Mouse (Mus musculus) midbrain, embryonic 15.5 days (tissue): ENCODE measurements around the gene Rhbdl3. TPM values are rescaled to one million over a fixed set of nuclear protein-coding genes. Genes with fewer than 3 reads are reported as not detected.
"Not testable (repeated sequence)": the region's sequence is repeated elsewhere in the genome, so short reads cannot be mapped to it uniquely, and the experiment has no call there.

Experiments used
- ATAC-seq: fragments of 200-750 bp; cut with Nextera tagmentation; replicated peaks from 2 replicates; pipeline ENCODE4 v1.8.0; 2017; ENCODE audit warnings: moderate TSS enrichment
- H3K27ac ChIP-seq: fragments of 300-500 bp; sonication (generic); 2 replicates; pipeline ENCODE4 v1.5.1; 2015; ENCODE audit warnings: mild to moderate bottlenecking, inconsistent platforms
- H3K27me3 ChIP-seq: fragments of 300-500 bp; sonication (generic); replicated peaks from 2 replicates; pipeline ENCODE4 v1.6.1; 2015; ENCODE audit warnings: inconsistent platforms
- H3K36me3 ChIP-seq: fragments of 300-500 bp; sonication (generic); replicated peaks from 2 replicates; pipeline ENCODE4 v1.6.1; 2015; ENCODE audit warnings: inconsistent platforms
- H3K4me1 ChIP-seq: fragments of 300-500 bp; sonication (generic); 2 replicates; pipeline ENCODE4 v1.6.1; 2015; ENCODE audit warnings: inconsistent platforms
- H3K4me2 ChIP-seq: fragments of 300-500 bp; sonication (generic); 2 replicates; pipeline ENCODE4 v1.6.1; 2015; ENCODE audit warnings: inconsistent platforms, mild to moderate bottlenecking, moderate library complexity
- H3K4me3 ChIP-seq: fragments of 300-500 bp; sonication (generic); 2 replicates; pipeline ENCODE4 v1.5.1; 2015; ENCODE audit warnings: mild to moderate bottlenecking, inconsistent platforms
- H3K9ac ChIP-seq: fragments of 300-500 bp; sonication (generic); 2 replicates; pipeline ENCODE4 v1.6.1; 2015; ENCODE audit warnings: mild to moderate bottlenecking, inconsistent platforms
- H3K9me3 ChIP-seq: fragments of 300-500 bp; sonication (generic); 2 replicates; pipeline ENCODE4 v1.6.1; 2016; ENCODE audit warnings: inconsistent platforms
- WGBS: fragments of 180-500 bp; shearing (Covaris S2); methylation state at CpG from one replicate; pipeline ENCODE4 v1.1.7; 2015; ENCODE audit warnings: mixed read lengths; 5-methylcytosine and 5-hydroxymethylcytosine counted together
- polyA plus RNA-seq: library from polyadenylated mRNA; unstranded; fragments of >200 nt; fragmentation: Nextera tagmentation; extraction: Ambion mirVana; gene quantifications from 2 replicates; pipeline ENCODE4 v1.2.1, GENCODE M21; 2015

Rhbdl3 gene
- polyA plus RNA-seq, 1 experiment from 2014 or later, result 9.2 TPM

DNA sequence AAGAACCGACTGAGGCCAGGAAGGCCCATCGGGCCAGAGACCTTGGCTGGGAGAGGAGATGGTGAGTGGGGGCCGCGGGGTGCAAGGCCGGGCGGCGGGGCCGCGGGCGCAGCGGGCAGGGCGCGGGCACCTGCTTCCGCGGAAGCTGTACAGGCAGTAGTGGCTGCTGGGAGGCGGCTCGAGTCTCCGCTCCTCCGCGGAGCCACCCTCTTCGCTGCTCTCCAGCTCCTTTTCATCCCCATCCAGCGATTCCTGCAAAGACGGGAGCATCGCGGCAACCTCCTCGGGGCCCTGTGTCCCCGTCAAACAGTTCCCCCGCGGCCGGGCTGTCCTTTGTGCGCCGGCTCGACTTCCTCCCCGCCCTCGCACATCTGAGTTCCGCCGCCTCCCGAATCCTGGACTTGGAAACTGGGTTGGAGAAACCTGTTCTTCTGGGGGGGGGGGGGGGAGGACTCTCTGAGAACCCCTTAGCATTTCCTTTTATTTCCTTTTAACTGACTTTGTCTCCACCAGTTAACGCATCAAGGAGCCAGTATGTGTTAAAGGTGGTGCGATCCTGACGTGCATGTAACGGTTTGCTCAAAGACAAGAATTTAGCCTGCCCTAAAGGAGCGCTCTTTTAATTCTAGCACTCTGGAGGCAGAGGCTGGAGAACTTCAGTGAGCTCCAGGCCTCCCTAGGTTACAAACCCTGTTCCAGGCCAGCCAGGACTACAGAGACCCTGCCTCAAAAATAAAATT, 77.2 kb downstream of the Rhbdl3 start, which contains the start of gene 5730455P16Rik:
5730455P16Rik (minus strand) TSS at position 323 of the 740 bp plus-strand sequence.
- ATAC-seq, result peak; percentile 84

DNA sequence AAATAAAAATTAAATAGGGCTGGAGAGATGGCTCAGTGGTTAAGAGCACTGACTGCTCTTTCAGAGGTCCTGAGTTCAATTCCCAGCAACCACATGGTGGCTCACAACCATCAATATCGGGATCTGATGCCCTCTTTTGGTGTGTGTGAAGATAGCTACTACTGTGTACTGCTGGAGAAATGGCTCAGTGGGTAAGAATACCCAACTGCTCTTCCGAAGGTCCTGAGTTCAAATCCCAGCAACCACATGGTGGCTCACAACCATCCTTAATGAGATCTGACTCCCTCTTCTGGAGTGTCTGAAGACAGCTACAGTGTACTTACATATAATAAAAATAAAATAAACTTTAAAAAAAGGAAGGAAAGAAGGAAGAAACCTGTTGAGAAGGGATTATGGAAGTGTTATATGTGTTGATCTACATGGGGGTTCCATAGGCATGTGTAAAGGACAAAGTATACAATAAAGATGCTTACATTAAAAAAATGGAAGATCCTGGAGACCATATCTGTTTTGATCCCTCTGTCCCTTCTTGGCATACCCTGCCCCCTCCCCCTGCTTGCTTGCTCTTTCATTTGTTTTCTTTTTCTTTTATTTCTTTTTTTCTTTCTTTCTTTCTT, 77.8 kb downstream of the Rhbdl3 start:
- Histone ChIP-seq H3K4me1 (peaks cover 24% of the 10 kb centered on the region), H3K4me3 (peak overlapping the region; percentile 97), H3K4me2 (peak overlapping the region; percentile 86), H3K27ac (peak overlapping the region; percentile 97), H3K9ac (peak overlapping the region; percentile 100)
- H3K9me3 ChIP-seq, ATAC-seq, H3K27me3 ChIP-seq, H3K36me3 ChIP-seq: not testable (repeated sequence)
- WGBS, result 60% methylated on average over 2 of the region's 2 CpGs

More for the DNA sequence above, 77.2 kb downstream of the Rhbdl3 start, which contains the start of gene 5730455P16Rik:
- Histone ChIP-seq H3K9me3 (no peaks in the 10 kb centered on the region), H3K9ac (peak within 1 kb of the TSS; percentile 100), H3K4me1 (peaks cover 24% of the 10 kb centered on the region), H3K36me3 (peaks cover 8% of the 10 kb centered on the region; the same call in 1 of the 2 replicates), H3K4me2 (peak within 1 kb of the TSS; percentile 86), H3K27ac (peak within 1 kb of the TSS; percentile 97), H3K27me3 (no peaks in the 10 kb centered on the region), H3K4me3 (peak within 1 kb of the TSS; percentile 97)
- WGBS, result 2% methylated on average over 40 of the region's 43 CpGs

DNA sequence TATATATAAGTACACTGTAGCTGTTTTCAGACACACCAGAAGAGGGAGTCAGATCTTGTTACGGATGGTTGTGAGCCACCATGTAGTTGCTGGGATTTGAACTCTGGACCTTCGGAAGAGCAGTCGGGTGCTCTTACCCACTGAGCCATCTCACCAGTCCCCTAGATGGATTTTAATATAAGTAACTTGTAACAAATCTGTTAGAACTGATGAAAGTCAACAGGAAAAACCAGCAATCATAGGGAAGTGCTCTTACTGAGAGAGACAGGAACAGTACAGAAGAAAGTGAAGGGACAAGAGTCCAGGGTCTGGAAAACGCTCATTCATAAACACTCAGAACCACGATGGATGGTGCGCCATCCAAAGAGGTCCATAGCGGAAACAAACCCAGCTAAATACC, 78.5 kb downstream of the Rhbdl3 start:
- 95% methylated on average over 7 of the region's 7 CpGs for WGBS
- not testable (repeated sequence) for H3K4me3 ChIP-seq, H3K9ac ChIP-seq, H3K4me2 ChIP-seq, H3K27ac ChIP-seq, H3K36me3 ChIP-seq, H3K27me3 ChIP-seq, ATAC-seq, H3K9me3 ChIP-seq
- H3K4me1 ChIP-seq, result peaks cover 24% of the 10 kb centered on the region

DNA sequence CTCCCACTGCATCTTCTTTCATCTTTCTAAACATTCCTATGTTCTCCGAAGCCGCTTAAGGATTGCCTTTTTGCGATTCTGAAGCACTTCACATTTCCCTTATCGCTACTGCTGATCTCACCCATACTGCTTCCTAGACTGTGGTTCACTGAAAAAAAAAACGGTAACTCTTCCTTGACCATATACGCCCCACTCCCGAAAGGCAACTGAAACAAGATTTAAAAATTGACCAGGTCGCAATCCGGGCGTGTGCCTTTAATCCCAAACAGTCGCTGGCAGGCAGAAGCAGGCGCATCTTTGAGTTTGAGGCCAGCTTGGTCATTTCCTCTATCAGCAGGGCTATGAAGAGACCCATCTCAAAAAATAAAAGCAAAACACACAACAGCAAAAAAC, 81.9 kb downstream of the Rhbdl3 start:
- 4% methylated on average over 12 of the region's 12 CpGs for WGBS

DNA sequence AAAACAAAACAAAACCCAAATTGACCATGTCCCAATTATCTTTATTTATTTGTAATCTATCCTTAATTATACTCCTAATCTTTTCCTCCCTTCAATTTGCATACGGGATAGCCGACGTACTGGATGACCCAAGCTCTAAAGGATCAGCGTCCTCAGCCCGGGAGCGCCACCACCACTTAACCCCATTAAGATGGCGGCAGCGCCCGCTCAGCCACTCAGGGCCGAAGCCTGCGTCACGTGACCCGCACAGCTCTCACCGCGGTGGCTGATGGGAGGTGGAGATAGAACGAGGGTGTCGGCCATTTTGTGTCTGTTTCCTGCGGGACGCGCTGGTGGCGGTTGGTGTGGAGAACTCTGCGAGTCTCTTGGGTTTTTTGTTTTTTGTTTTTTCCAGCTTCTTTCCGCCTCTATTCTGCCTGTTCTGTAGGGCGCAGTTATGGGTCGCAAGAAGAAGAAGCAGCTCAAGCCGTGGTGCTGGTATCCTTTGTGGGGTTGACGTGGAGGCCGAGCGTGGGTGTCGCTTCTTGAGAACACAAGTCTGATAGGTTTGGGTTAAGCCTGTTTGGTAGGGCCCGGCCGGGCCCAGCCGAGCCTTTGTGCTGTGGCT, 82.4 kb downstream of the Rhbdl3 start, which contains the start of gene Zfp207:
Zfp207 (plus strand) TSS at position 261 of the 607 bp plus-strand sequence.
- WGBS, result under 1% methylated on average over 33 of the region's 33 CpGs
- peak; percentile 97 for ATAC-seq
- Histone ChIP-seq H3K27ac (peak within 1 kb of the TSS; percentile 81), H3K9me3 (no peaks in the 10 kb centered on the region), H3K27me3 (no peaks in the 10 kb centered on the region), H3K9ac (peak within 1 kb of the TSS; percentile 73), H3K4me1 (peaks cover 45% of the 10 kb centered on the region), H3K4me2 (peak within 1 kb of the TSS; percentile 79), H3K4me3 (peak within 1 kb of the TSS; percentile 63), H3K36me3 (peaks cover 4% of the 10 kb centered on the region; the same call in 1 of the 2 replicates)

More for the DNA sequence above, 81.9 kb downstream of the Rhbdl3 start:
- Histone ChIP-seq H3K4me3 (peak overlapping the region; percentile 63), H3K4me2 (peak overlapping the region; percentile 65), H3K9me3 (no peaks in the 10 kb centered on the region), H3K27me3 (no peaks in the 10 kb centered on the region), H3K36me3 (no peaks in the 10 kb centered on the region), H3K4me1 (peaks cover 43% of the 10 kb centered on the region), H3K27ac (peak overlapping the region; percentile 81), H3K9ac (peak overlapping the region; percentile 69)
- ATAC-seq, result peak; percentile 34; the same call in 1 of the 2 replicates

- WGBS, result under 1% methylated on average over 20 of the region's 20 CpGs
- ATAC-seq, result peak; percentile 42
- peak overlapping the region; percentile 79; the same call in 1 of the 2 replicates for H3K4me2 ChIP-seq
Measured at GRCm38 (mm10) chr11:80383626-80384046, 82.9 kb downstream of the Rhbdl3 start.

DNA sequence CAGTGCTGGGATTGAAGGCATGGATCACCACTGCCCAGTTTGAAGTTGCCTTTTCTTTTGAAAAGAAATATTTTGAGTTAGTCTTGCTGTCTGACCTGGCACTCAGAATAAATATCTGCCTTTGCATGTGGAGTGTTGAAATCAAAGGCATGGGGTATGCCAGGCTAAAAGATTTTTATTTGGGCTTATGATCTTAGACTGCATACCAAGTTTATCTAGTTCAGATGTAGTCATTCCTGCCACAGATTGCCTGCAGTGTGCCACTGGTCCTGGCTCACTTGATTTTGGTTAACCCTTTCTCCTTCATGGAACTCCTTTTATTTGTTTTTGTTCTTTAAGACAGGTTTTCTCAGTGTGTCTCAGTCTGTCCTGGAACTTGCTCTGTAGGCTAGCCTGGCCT, 83.7 kb downstream of the Rhbdl3 start:
- Histone ChIP-seq H3K36me3 (peaks cover 15% of the 10 kb centered on the region; the same call in 1 of the 2 replicates), H3K9ac (peak overlapping the region; percentile 33), H3K4me1 (peaks cover 42% of the 10 kb centered on the region), H3K4me3 (peak overlapping the region; percentile 63), H3K9me3 (no peaks in the 10 kb centered on the region), H3K27ac (no peak overlapping the region), H3K27me3 (no peaks in the 10 kb centered on the region), H3K4me2 (peak overlapping the region; percentile 79)
- ATAC-seq, result no peak

More at GRCm38 (mm10) chr11:80383626-80384046, 82.9 kb downstream of the Rhbdl3 start:
- H3K4me1 ChIP-seq, result peaks cover 42% of the 10 kb centered on the region
- peaks cover 9% of the 10 kb centered on the region; the same call in 1 of the 2 replicates for H3K36me3 ChIP-seq
- H3K9me3 ChIP-seq, result no peaks in the 10 kb centered on the region
- peak overlapping the region; percentile 63 for H3K4me3 ChIP-seq
- H3K27me3 ChIP-seq, result no peaks in the 10 kb centered on the region
- H3K27ac ChIP-seq, result peak overlapping the region; percentile 81
- peak overlapping the region; percentile 73 for H3K9ac ChIP-seq

DNA sequence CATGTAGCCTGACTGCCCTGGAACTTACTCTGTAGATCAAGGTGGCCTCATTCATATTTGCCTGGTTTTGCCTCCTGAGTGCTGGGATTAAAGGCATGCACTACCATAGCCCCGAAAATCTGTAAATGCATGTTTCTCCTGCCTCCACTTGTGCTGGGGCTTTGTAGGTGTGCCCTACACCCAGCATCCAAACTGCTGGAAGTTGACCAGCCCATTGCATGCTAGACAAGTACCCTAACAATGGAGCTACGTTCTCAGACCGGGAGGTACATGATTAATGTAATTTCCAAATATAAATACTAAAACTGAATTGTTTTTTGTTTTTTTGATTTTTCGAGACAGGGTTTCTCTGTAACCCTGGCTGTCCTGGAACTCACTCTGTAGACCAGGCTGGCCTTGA, 84.3 kb downstream of the Rhbdl3 start:
- H3K27me3 ChIP-seq, result no peaks in the 10 kb centered on the region
- peak overlapping the region; percentile 79 for H3K4me2 ChIP-seq
- no peak overlapping the region for H3K27ac ChIP-seq
- peak overlapping the region; percentile 63 for H3K4me3 ChIP-seq
- peak overlapping the region; percentile 33 for H3K9ac ChIP-seq
- no peak for ATAC-seq
- peaks cover 42% of the 10 kb centered on the region for H3K4me1 ChIP-seq
- WGBS, result 45% methylated on average over 4 of the region's 4 CpGs
- H3K36me3 ChIP-seq, result peaks cover 15% of the 10 kb centered on the region; the same call in 1 of the 2 replicates
- no peaks in the 10 kb centered on the region for H3K9me3 ChIP-seq

- WGBS, result 82% methylated on average over 2 of the region's 2 CpGs
- Histone ChIP-seq H3K4me1 (peaks cover 42% of the 10 kb centered on the region), H3K9me3 (no peaks in the 10 kb centered on the region), H3K36me3 (peaks cover 21% of the 10 kb centered on the region; the same call in 1 of the 2 replicates), H3K4me2 (peak overlapping the region; percentile 79), H3K27me3 (no peaks in the 10 kb centered on the region), H3K4me3 (0 out of 2 replicates have a peak overlapping the region, but pooled peaks have one; percentile 4), H3K9ac (no peak overlapping the region), H3K27ac (no peak overlapping the region)
- ATAC-seq, result no peak
Measured at GRCm38 (mm10) chr11:80386790-80387189, 86.1 kb downstream of the Rhbdl3 start.

GRCm38 (mm10) chr11:80389885-80390284, 89.2 kb downstream of the Rhbdl3 start:
- Histone ChIP-seq H3K27ac (no peak overlapping the region), H3K9me3 (no peaks in the 10 kb centered on the region), H3K36me3 (peaks cover 32% of the 10 kb centered on the region), H3K9ac (no peak overlapping the region), H3K4me3 (no peak overlapping the region), H3K4me1 (peaks cover 28% of the 10 kb centered on the region), H3K4me2 (no peak overlapping the region), H3K27me3 (no peaks in the 10 kb centered on the region)
- 92% methylated on average over 1 of the region's 1 CpGs for WGBS
- no peak for ATAC-seq

- Histone ChIP-seq H3K4me3 (no peak overlapping the region), H3K36me3 (peaks cover 46% of the 10 kb centered on the region)
- WGBS, result 99% methylated on average over 2 of the region's 2 CpGs
Measured at GRCm38 (mm10) chr11:80391407-80392120, 90.9 kb downstream of the Rhbdl3 start.

More at GRCm38 (mm10) chr11:80391407-80392120, 90.9 kb downstream of the Rhbdl3 start:
- H3K9ac ChIP-seq, result no peak overlapping the region
- no peaks in the 10 kb centered on the region for H3K9me3 ChIP-seq
- ATAC-seq, result no peak
- H3K4me2 ChIP-seq, result no peak overlapping the region
- no peaks in the 10 kb centered on the region for H3K27me3 ChIP-seq
- H3K4me1 ChIP-seq, result peaks cover 11% of the 10 kb centered on the region
- no peak overlapping the region for H3K27ac ChIP-seq
